Mouse (Mus musculus) G1E-ER4 (cell line): ENCODE measurements around the gene Tmbim6. TPM values are rescaled to one million over a fixed set of nuclear protein-coding genes. Genes with fewer than 3 reads are reported as not detected.

ENCODE experiments used
- GATA1 ChIP-seq: IDR thresholded peaks from one replicate; pipeline ENCODE4 v1.8.0; 2012; ENCODE audit warnings: low read length, inconsistent platforms
- polyA plus RNA-seq: library from polyadenylated mRNA; stranded (reverse); fragments of >175 nt; gene quantifications from 2 replicates; pipeline ENCODE4 v1.2.3, GENCODE M21; 2012

Tmbim6 gene
- polyA plus RNA-seq, 1 experiment: 111 TPM

DNA sequence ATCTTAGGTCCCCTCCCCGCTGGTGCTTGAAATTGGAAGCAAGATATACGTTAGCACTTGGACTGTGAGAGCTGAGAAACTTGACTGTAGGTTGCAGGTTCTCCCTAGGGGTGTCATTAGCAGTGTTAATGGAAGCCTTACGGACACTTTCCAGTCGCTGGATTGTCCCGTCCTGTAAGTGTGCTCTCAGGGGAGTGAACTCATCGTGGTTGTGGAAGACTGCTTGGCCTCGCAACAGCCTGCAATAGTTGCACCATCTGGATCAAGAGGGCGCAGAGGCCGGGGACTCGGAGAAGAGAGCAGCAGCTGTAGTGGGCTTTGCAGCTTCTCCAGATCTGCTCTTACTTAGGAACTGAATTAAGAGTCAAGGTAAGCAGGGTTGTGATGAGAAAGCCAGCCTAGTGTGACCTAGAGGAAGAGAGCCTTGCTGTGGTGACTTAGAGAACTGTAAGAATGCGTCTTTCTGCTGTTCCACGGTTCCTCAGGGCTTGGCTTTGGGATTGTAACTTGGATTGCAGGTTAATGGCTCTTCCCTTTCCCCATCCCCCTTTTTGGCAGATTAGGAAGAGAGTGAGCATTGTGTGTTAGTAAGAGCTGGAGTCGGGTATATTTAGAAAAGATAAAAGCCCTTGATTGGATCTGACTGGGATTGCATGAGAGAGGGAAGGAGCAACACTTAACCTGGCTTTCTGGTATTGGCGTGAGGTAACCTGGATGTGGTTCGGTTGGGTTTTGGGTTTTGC lies 7.0 kb downstream of the Tmbim6 start:
- no peak for TF ChIP-seq GATA1

DNA sequence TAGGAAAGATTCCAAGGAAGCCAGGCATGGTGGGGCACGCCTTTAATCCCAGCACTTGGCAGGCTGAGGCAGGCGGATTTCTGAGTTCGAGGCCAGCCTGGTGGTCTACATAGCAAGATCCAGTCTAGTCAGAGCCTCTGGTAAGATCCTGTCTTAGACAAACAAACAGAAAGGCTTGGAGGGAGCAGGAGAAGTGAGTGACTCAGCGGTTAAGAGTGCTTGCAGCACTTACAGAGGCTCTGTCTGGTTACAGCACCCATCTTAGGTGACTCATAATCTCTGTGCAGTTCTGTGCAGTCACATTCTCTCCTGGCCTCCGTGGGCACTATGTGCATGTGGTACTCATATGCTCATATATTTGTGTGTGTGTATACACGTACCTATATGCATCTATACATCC lies 7.9 kb downstream of the Tmbim6 start:
- TF ChIP-seq GATA1: no peak

DNA sequence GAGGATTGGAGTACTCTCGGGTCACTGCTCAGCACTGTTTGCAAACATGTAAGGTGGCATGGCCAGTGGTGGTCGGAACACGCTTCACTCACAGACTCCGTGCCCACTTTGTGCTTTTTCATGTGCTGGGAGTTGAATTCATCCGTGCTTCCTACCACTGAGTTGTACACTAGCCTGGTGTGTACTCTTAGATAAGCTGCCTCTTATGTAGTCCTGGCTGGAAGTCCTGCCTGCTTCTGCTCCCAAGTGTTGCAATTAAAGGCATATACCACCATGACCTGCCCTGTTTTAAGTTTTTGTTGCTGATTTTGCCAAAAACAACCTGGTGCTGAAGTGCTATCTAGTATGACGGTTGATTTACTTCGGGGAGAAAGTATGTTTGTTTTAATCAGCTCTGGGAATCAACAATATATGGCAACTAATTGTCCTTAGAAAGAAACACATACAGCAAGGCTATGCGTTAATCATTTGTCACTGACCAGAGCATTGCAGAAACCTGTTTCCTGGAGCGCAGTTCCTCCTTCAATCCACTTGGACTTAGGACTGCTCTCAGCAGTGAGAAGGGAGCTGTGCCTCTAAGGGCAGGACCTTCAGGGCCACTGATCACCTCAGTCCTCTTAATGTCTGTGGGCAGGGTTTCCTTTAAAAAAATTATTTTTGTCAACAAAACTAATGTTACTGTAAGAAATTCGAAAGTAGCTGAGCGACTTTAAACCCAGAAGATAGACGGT lies 10.6 kb downstream of the Tmbim6 start:
- no peak for TF ChIP-seq GATA1

DNA sequence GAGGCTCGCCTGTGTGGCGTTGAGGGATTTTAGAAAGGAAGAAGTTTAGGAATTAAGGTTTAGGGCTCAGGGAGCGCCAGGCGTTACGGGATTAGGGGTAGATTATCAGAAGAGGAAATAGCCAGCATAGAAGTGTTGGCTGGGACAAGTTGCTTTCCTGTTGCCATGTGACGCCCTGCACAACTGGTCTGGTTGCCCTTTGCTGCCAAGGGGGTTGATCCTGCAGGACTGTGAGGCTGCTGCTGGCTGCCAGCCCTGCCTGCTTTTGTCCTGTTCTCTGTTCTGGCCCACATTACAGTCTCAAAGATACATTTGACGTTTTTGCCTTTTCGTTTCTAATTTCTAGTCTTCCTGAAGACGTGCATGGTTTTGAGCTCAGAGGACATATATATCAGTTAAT lies 12.5 kb downstream of the Tmbim6 start:
- TF ChIP-seq GATA1: no peak

DNA sequence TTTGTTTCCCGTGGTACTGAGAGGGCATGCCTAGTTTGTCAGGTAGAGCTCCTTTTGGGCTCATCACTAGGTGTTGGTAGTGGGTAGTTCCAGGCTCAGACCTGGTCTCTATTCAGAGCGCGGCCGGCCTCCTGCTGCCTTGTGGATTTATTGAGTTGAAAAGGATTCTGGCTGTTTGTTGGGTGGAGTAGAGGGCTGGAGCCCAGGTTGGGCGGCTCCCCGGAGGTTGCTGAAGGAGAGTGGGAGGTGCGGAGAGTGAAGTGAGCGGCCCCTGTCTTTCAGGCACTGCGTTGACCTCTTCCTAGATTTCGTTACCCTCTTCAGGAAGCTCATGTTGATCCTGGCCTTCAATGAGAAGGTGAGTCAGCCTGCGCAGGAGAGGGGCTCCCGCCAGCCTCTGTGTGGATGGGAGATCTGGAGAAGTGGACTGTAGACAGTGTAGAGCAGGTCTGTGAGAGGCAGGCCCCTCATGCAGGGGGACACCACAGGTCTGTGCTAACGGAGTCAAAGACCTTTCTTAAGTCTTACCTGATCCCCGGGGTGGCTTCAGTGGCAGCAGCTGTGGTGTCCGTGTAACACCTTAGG lies 14.4 kb downstream of the Tmbim6 start:
- no peak for TF ChIP-seq GATA1

DNA sequence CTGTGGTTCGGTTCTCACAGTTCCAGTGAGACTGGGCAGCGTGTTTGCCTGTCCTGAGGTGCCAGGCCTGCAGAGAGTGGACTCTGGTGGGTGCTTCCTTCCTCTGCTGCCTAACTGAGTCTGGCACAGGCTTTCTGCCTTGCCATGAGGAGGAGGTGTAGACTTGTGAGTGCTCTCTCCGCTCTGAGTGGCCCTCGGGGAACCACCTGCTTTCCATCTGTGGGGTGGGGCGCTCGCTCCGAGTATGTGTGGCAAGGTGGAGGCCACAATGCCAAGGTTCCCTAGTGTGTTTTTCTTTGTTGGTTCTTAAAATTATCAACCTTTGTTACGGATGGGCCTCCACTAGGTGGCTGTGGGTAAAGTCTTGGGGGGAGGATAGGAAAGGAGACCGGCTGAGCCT lies 16.2 kb downstream of the Tmbim6 start:
- TF ChIP-seq GATA1: no peak

DNA sequence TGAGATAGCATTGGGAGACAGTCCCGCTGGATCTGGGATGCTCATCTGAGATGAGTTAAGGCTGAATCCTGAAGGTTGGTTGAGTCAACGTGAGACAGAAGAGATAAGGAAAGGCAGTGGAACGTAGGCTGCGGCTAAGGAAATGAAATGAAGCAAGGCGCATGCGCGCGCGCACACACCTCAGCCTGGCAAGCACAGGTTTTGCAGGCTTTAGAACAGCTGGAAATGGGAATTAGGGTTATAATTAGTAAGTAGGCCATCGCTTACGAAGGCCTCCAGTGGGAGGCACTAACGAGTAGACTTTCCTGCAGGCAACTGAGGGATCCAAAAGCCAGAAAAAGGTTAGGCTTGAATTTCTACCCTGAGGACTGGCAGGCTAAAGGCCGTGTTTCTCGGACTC lies 19.1 kb downstream of the Tmbim6 start:
- TF ChIP-seq GATA1: no peak

DNA sequence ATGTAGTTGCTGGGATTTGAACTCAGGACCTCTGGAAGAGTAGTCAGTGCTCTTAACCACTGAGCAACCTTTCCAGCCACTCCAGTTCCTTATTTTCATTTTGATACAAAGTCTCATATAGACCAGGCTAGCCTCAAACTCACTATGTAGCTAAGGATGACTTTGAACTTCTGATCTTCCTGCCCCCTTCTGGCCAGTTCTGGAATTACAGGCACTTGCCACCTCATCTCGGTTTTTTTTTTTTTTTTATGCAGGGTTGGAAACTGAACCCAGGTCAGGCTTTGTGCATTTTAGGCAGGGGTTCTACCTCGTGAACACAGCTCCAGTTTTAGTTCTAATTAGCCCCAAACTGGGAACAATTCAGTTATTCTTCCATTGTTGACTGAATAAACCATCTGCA lies 23.1 kb downstream of the Tmbim6 start:
- no peak for TF ChIP-seq GATA1

DNA sequence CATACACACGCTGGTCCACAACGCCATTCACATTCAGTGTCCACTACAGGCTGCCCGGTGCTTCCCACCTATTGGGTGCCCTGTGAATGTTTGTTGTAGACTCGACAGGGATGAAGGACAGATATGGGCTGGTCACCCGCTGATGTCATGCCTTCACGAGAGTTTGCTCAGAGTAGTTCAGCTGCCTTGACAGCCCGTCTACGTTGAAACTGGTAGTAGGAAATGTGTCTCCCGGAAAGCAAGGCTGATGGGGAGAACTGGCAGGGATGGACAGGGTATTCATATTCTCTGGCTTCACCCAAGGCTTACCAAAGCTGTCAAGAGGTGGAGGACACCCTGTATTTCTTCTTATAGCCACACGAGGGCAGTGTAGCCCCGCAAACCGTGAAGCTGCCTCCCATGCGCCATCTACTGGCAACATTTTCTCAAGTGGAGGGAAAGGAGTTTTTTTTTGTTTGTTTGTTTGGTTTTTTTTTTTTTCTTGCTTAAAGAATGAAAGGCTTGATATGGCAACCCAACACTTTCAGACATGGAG lies 23.7 kb downstream of the Tmbim6 start:
- no peak for TF ChIP-seq GATA1

DNA sequence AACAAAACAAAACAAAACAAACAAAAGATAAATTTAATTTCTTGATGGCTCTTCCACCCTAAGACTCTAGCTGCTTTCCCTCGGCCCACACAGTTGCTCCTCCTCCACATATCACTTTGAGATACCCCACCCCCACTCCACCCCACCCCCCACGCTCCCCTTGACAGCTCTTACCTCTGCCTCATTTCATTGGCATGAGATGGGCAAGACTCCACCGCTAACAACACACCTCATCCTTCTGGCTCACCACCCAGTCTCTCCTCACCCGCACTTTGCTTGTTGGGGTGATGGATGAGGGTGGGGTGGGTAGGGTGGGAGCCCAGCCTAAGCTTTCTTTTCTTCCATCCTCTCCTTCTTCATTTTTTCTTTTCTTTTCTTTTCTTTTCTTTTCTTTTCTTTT lies 24.3 kb downstream of the Tmbim6 start:
- no peak for TF ChIP-seq GATA1

DNA sequence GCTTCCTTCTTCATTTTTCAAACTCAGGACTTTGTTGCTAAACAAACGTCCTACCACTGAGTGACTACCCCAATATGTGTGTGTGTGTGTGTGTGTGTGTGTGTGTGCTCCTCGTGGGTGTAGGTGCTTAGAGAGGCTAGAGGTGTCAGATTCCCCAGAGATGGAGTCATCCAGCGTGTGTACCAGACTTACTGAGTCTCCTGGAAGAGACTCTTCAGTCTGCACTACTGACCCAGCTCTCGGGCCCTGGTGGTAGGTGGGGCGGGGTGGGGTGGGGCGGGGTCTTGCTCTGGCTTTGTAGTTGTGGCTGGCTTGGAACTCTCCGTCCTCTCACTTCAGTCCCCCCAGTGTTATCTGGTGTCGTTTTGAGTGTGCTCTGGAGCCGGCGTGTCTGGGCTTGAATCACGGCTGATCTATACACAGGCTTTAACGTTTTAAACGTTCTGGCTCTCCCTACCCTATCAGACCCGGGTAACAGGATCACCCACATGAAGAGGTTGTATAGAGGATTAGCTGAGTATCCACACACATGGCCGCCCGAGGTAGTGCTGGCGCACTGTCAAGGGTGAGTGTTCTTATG lies 25.1 kb downstream of the Tmbim6 start:
- TF ChIP-seq GATA1: no peak

DNA sequence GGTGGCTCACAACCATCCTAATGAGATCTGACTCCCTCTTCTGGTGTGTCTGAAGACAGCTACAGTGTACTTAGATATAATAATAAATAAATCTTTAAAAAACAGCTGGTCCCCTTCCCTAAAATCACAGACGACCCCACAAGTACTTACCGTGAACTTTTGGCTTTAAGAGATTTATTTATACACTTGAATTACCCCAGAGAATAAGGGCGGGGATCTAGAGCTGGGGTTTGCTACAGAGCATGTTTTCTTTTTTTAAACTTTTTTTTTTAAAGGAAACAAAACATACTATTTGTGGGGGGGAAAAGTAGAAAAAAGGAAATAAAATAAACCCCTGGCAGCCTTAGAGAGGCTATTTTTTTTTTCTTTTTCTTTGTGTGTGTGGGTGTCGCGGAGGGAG lies 27.4 kb downstream of the Tmbim6 start:
- no peak for TF ChIP-seq GATA1

DNA sequence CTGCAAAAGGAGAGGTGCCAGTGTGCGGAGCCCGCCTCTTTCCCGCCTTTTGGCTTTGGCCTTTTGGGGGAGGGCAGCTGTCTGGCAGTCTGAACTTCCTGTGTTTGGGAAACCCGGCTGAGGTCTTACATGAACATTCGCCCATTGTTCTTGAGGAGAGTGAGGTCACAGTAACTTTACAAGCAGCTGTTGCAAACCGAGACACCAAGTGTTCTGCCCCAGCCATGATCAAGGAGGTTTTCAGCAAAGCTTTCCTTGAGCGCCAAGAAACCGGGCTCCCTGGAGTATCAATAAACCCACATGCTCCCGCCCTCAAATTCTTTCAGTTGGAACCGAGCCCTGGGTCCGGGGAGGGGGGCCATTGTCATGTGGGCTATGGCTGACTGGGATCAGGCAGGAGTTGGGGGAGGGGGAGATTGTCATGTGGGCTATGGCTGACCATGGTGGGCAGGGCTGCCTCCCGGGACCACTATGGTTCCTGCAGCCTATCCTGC lies 27.9 kb downstream of the Tmbim6 start:
- no peak for TF ChIP-seq GATA1

DNA sequence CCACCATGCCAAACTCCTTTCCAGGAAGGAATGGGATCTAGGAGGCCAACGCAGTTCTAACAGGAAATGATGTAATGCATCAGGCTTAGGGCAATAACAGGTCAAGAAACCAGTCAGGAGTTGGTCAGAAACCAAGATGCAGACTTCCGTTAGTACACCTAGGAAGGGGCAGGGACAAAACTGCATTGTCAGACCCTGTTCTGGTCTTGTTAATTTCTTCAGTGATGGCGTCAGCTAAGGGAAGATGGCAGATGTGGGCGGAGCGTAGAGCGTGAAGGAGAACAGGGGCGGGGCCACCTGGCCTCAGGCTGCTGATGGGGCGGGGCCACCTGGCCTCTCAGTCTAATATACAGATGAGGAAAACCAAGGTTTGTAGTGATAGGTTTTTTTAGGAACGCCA lies 28.5 kb downstream of the Tmbim6 start:
- TF ChIP-seq GATA1: no peak

DNA sequence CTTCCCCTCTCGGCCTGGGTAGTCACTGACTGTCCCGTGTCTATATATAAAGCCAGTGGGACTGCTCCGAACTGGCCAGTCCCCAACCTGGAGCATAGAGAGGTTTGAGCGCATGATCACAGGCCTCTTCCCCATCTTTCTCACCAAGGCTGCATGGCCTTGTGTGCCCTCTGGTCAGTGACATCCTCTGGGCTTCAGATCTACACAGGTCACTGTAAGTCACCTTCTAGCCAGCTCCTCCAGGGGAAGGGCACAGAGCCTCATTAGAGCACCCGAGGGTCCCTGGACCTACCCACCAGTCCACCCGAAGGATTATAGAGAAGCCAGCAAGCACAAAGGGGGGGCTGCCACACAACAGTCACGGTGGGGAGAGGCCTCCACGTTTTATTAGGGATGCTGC lies 29.0 kb downstream of the Tmbim6 start:
- TF ChIP-seq GATA1: no peak

DNA sequence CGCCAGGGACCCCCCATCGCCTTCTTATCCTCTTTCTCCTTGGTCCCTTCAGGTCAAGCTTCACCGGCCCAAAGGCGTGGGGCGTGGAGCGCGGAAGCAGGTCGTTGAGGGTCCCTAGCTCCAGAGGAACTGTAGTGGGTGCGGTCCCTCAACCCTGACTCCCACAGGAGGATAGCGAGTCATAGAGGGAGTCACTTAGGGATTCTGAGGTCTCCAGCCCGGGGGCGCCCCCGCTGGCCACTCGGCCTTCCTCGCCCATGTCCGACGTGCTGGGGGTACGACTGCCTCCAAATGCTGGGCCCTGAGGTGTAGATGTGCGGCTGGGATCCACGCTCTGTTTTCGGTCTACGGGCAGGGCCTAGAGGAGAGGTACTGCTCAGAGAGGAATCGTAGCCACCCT lies 29.9 kb downstream of the Tmbim6 start:
- no peak for TF ChIP-seq GATA1
